Mouse (Mus musculus): ENCODE results near the gene Zc3hc1.

Zc3hc1 gene

DNA sequence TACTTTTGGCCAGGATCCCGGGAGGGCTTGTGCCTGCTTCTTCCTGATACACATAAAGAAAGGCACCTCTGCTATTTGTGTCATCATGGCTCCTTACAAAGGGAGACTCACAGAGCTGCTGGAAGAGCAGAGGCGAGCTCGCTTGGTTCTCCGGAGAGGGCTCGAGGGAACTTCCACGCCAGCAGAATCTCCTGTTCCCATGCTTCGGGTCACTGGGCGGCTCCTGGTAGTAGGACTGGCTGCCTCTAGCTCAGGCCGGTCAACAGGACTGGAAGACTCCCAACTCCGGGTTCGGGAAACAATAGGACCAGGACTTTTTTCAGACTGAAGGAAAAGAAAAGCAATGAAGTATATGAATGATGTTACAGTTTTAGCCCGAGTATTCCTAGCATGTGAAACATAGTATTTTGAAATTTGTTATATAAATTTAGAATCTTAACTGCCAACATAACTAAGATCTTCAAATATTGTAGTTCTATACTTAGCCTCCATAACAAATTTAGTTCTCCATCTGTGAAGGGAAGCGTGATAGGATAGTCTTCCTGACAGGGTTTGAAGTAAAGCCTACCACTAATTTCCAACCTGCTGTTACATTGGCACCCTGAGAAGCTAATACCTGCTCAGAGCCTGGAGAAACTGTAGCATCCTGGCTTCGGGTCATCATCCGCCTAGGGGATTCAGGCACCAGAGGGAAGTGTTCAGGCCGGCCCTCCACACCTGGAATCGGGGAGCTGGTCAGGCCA is 18.0 kb downstream of the Zc3hc1 start:
- in situ Hi-C loops (cut with MseI, MboI), result loop anchor here in 1 of 2 experiments (25.0 kb wide), 1 partner anchor 110 kb away; no protein-coding TSS in a partner anchor

DNA sequence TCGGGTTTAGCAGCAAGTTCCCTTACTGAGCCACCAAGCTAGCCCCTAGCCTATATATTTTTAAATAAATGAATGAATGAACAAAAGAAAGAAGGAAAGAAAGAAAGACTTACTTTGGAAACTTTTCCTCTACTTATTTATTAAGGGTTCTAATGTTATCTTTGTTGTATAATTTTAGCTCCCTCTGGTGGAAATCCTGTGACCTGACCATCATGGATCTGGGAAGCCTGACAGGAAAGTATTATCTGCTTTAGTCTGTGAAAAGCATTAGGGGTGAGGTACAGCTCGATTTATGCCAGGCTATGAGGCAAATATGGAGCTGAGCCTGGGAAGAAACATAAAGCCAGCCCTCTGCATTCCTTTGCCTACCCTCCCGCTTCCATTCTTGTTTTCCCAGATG is 21.5 kb downstream of the Zc3hc1 start:
- in situ Hi-C loops (cut with MseI, MboI), result loop anchor here in 1 of 2 experiments (25.0 kb wide), 1 partner anchor 107 kb away; no protein-coding TSS in a partner anchor

DNA sequence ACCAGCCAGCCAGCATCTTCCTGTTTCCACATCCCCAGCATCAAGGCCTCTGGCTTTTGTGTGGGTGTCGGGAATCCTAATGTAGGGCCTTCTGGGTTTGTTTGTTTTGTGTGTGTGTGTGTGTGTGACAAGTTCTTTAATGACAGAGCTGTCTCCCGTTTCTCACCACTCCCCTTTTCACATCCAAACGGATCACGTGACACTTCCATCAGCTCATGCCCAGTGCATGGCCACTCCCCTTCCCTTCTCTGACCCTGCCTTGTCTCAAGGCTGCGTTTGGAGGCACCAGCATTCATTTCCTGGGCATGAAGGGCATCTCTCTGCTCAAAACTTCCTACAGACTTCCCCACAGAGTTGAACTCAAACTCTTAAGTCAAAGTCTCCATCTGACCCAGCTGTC is 27.0 kb downstream of the Zc3hc1 start:
- in situ Hi-C loops (cut with MseI, MboI), result loop anchor here in 1 of 2 experiments (25.0 kb wide), 1 partner anchor 102 kb away; no protein-coding TSS in a partner anchor

DNA sequence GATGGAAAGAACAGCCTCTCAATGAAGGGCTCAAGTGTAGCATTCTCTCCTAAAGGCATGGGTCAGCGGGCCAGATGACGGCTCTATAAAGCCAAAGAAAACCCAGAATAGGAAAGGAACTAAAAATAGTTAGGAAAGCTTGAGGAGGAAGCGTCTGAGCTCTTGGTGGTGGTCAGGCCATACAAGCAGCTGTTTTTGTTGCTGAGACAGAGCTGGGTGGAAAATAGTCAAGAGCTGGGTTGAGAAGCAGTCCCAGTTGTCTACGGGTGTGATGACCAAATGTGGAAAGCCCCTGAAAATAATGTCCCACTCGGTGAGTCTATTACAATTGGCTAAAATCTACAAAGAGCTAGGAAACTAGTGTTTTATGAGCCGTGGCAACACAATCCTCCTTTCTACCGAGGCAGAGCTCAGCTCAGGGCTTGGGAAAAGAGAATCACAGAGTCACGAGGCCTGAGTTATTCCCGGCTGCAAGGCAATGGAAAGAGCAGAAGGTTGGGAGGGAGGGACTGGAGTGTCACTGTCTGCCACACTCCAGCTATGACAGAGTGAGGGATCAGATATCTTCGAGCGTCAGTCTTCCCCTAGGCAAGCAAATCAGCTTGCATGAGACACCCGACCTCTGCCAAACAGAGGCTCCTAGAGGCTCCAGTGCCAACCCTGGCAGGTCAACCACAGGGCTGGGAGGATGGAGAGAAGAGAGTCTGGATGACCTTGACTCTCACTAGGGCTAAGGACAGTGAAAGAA is 30.9 kb downstream of the Zc3hc1 start:
- in situ Hi-C loops (cut with MseI, MboI), result loop anchor here in 1 of 2 experiments (25.0 kb wide), 1 partner anchor 98 kb away; no protein-coding TSS in a partner anchor

DNA sequence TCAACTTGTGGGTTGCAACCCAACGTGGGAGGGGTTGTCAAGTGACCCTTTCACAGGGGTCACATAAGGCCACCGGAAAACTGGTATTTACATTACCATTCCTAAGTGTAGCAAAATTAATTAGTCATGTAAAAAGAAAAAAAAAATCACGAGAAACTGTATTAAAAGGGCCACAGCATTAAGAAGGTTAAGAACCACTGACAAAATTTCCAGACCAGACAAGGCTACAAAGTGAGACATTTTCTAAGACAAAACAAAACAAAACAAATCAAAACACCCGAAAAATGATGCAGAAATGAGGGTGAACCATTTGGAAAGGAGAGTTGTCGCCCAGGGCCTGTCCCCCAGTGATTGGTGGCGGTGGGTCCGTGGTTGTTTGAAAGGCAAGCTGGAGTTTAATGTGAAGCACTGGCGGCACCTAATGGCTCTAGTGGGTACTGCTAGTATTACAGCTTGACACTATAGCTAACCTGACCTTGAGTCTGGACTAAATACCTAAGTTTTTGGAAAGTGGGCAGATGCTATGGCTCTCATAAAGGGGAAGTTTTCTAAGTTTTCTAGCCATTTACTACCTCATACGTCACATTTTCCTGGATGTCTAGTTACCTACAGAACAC is 33.2 kb downstream of the Zc3hc1 start:
- in situ Hi-C loops (cut with MseI, MboI), result loop anchor here in 1 of 2 experiments (25.0 kb wide), 1 partner anchor 95 kb away; no protein-coding TSS in a partner anchor

DNA sequence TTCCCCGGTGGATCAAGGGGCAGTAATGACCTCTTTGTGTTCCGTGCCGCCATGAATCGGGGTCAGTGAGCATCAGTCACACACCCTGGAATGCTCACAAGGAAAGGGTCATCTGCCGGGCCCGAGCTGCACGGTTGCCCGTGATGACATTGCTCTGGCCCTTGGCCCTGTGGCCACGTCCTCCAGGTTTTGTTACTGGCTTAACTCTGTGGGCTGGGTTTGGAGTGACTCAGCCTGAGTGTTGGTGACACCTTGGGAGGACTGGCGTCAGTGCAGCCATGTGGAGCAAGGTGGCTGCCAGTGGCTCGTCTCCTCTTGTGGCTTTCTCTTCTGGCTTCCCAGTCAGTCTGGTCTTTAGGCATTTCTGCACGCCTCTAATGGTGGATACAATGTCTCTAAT is 34.1 kb downstream of the Zc3hc1 start:
- in situ Hi-C loops (cut with MseI, MboI), result loop anchor here in 1 of 2 experiments (25.0 kb wide), 1 partner anchor 94 kb away; no protein-coding TSS in a partner anchor

DNA sequence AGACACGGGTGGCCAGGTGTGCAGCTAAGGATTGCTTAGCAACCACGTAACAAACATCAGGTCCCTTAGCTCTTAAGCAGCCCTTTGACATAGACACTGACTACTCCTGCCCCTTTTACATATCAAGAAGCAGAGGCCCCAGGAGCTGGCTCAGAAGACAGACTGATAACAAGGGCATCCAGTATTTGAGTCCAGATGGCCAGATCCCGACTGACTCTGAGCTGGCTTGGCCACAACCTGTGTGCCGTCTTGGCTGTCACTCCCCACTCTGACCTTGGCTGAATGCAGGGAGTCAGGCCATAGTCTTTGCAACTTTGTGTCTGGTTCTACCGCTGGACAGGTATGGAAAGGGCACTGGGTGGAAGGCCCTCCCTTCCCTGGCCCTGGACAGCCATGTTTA is 34.7 kb downstream of the Zc3hc1 start:
- in situ Hi-C loops (cut with MseI, MboI), result loop anchor here in 1 of 2 experiments (25.0 kb wide), 1 partner anchor 94 kb away; no protein-coding TSS in a partner anchor

DNA sequence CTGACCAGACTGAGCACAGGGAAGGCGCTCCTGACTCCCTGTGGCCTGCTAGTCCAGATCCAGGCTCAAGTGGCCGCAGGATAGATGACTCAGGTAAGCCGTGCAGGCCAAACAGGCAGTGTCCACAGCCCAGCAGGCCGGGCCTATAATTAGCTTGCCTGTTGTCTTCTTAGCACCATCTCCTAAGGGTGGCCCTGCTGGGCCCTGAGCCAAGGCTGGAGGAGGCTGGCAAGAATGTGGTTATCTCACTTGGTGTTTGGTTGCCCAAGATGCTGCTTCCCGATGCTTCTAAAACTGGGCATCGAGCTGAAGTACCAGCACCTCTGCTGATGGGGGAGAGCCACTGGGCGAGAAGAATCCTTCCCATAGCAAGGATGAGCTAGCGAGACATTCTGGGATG is 35.1 kb downstream of the Zc3hc1 start:
- in situ Hi-C loops (cut with MseI, MboI), result loop anchor here in 1 of 2 experiments (25.0 kb wide), 1 partner anchor 93 kb away; no protein-coding TSS in a partner anchor

DNA sequence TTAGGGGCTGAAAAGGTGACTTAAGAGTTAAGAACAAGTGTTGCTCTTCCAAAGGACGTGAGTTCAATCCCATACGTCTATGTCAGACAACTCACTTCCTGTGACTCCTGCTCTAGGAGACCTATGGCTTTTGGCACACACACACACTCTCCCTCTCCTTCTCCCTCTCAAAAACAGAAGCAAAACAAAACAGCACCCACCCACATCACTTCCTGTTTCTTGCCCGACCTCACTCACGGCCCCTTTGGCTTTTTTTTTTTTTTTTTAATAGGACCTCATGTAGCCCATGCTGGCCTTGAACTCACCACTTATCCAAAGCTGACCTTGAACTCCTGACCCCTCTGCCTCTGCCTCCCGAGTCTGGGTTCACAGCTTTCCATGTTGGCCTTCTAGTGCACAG is 36.1 kb downstream of the Zc3hc1 start:
- in situ Hi-C loops (cut with MseI, MboI), result loop anchor here in 1 of 2 experiments (25.0 kb wide), 1 partner anchor 92 kb away; no protein-coding TSS in a partner anchor

DNA sequence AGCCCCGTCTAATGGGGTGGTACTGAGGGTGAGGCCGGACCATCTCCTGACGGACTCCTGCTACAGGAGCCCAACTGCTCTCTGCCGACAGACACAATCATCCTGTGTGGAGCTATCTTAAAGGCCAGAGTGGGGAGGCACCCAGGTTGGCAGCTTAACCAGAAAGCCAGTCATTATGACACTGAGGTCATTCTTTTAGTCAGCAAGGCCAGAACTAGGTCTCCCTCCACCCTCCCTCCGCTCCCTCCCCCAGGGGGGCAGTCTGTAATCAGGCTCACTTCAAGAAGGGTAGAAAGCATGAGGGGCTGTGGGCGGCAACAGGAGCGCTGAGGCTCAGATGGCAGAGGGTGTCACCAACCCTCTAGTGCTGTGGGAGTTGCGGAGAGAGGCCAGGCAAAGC is 37.2 kb downstream of the Zc3hc1 start:
- in situ Hi-C loops (cut with MseI, MboI), result loop anchor here in 1 of 2 experiments (25.0 kb wide), 1 partner anchor 91 kb away; no protein-coding TSS in a partner anchor

DNA sequence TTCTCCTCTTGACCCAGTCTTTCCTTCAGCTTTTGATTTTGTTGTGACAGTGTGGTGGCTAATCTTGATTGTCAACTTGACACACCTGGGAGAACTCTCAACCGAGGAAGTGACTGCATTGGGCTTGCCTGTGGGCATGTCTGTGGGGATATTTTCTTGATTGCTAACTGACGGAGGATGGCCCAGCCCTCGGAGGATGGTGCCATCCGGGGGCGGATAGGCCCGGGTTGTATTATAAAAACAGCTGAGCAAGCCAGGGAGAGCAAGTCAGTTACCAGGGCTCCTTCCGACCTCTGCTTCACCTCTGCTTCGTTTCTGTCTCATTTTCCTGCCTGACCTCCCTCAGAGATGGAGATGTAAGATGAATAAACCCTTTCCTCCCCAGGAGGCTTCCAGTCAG is 38.1 kb downstream of the Zc3hc1 start:
- in situ Hi-C loops (cut with MseI, MboI), result loop anchor here in 1 of 2 experiments (25.0 kb wide), 1 partner anchor 90 kb away; no protein-coding TSS in a partner anchor

DNA sequence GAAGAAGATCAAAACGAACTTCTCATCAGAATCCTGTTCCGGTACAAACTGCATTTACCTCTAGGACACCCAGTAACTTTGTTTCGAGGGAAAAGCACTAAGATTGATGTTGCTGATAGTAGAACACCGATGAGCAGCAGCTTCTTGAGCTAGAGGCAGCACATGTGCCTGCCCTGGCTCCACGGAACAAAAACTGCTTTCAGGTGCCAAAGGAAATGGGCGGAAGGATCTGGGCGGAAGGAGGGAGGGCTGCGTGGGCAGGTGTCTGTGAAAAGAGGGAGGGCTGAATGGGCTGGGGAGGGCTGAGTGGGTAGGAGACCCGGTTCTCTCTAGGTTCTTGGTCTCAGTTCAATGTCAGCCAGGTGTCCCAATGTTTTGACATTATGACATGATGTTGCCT is 39.5 kb downstream of the Zc3hc1 start:
- in situ Hi-C loops (cut with MseI, MboI), result loop anchor here in 1 of 2 experiments (25.0 kb wide), 1 partner anchor 89 kb away; no protein-coding TSS in a partner anchor

DNA sequence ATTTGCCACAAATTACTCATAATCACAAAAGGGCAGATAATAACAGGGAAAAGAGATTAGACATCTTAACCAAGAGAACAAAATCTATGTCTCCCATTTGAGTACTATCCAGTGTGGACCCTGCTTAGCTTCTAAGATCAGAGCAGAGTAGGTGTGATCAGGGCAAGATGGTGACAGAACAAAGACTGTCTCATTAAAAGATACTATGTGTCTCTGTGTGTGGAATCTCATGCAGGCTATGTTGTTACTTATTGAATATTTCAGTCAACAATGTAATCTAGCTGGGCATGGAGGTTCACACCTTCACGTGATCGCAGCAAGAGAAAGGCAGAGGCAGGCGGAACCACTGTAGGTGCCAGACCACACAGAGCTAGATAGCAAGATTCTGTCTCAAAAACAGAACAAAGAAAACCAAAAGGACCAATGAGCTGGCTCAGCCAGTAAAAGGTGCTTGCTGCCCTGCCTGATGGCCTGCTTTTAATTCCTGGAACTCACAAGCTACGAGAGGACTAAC is 43.5 kb downstream of the Zc3hc1 start:
- in situ Hi-C loops (cut with MseI, MboI), result no loop called here

DNA sequence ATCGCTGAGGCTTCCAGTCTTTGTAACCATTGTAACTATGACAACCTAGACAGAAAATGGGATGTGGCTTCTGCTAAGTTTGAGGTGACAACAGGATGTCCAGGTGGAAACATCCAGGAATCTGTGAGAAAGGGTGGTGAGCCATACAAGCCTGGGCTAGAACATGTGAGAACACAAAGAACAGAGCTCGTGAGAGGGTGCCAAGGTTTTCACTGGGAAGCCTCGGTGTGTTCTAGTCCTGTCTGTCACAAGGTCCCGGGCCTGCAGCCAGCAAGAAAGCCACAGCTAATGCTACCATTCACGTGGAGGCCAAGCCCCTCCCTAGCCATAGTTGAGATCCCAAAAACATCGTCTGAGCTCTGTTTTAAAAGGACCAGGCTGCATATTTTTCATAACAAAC is 44.1 kb downstream of the Zc3hc1 start:
- in situ Hi-C loops (cut with MseI, MboI), result no loop called here

DNA sequence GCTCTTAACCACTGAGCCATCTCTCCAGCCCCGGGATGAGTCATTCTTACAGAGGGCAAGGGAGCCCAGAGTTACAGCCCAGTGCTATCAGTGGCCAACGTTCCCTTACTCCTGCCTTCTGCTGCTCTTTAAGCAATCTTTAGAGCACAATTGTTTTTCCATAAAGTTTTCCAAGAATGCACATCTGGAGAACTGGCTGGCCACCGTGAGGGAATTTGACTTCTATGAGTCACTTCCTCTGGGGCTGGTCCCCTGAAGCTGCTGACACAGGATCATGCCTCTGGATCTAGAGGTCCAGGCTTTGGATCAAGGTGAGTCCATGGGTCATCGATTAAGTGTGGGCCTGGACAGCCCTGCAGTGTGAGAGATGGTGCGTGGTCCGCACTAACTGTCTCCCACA is 46.8 kb downstream of the Zc3hc1 start:
- in situ Hi-C loops (cut with MseI, MboI), result no loop called here

DNA sequence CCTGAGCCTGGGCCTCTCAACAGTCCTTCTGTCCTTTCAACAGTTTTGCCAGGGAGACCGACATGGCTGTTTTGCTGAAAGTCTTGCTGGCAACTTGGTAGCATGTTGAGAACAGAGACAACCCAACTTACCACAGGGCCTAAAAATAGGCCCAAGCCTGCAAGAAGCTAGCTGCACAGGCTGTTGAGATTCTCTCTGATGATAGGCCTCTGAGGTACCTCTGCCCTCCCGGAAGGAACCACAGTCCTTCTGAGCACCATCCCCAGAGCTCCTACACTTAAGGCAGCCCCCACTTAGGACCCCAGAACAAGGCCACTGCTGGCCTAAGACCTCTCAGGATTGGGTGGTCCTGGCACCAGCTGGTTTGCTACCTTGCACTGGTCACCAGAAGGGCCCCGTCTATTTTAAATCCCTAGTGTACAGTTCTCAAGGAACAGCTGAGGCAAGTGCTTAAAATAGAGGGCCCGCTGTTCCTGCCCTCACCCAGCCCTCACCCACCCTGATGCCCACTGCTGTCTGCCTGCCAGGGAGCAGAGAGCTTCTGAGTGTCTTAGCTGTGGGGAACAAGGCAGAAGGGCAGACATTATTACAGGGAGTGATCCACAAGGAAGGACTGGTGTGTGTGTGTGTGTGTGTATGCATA is 50.5 kb downstream of the Zc3hc1 start:
- in situ Hi-C loops (cut with MseI, MboI), result no loop called here

DNA sequence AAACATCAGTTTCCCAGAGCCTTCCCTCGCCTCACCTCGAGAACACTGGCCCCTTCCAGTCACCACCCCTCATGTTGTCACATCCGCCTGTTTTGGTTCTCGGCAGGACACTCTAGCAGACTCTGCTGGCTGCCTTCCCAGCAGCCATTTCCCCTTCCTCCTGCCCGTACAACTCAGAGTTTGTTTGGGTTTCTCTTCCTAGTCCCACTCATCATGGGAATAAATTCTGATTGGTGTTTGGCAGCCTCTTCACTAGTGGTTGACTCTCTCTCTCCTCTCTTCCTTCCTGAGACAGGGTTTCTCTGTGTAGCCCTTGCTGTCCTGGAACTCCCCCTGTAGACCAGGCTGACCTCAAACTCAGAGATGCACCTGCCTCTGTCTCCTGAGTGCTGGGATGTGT is 53.9 kb downstream of the Zc3hc1 start:
- in situ Hi-C loops (cut with MseI, MboI), result no loop called here

DNA sequence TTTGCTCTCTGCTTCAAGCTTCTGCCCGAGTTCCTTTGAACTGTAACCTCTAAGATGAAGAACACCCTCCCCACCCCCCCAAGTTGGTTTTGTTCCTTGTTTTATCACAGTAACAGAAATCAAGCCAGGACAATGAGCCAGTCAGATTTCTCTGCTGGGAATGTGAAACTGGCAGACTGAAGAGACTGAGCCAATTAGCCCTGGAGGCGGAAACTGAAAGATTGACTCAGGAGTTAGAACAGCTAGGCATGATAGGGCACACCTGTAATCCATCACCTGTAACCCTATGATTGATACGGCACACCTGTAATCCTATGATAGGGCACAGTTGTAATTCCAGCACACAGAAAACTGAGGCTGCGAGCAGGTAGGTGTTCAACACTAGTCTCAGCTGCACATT is 58.6 kb downstream of the Zc3hc1 start:
- in situ Hi-C loops (cut with MseI, MboI), result no loop called here

DNA sequence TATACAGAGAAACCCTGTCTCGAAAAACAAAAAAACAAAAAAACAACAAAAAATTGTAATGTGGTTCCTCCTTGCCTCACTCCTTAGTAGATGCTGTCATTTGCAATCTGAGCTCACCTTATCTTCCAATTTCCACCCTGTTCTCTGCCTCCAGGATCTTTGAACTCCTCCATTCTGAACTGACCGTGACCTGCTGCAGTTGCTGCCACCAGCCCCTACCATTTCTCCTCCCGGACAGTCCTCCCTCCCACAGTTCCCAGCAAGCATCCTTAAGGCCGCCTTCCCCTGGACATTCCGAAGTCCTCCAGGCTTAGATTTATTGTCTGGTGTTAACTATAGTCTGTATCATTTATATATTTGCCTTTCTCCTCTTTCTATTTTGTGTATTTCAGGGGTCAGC is 60.1 kb downstream of the Zc3hc1 start:
- in situ Hi-C loops (cut with MseI, MboI), result no loop called here

DNA sequence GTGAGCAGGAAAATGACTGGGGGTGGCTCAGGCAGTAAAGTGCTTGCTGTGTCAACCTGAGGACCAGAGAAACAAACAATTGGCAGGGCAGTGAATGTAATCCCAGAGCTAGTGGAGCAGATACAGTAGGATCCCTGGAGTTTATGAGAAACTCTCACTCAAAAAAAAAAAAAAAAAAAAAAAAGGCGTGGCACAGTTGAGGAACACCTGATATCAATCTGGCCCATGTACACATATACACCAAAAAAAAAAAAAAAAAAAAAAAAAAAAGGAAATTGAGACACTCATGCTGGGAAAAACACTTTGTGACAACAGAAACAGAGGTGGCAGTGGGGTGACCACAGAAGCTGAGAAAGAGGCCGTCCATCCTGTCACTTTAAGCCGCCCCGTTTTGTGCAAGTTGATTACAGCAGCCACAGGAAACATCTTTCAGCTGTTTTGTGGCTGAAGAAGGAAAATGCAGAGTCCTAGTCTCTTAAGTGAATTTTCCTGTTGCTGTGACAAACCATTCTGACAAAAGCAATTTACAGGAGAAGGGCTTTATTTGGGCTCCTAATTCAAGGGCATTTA is 64.8 kb downstream of the Zc3hc1 start:
- in situ Hi-C loops (cut with MseI, MboI), result no loop called here

DNA sequence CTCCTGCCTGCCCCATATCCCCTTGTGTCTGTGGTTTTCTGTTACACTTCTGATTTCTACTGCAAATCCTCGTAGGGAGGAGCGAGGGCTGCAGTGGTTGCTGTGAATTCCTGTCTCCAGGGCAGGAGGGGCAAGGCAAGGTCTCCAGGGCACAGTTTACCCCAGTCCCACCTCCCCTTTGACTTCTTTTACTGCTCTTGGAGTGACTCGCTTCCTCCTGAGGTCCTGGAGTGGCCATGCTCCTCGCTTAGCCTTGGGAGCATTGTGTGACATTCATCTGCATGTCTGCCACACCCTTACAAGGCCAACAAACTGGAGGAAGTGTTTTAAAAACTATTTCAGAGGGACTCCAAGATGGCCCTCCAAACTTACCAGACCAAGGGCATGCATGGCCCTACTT is 69.8 kb downstream of the Zc3hc1 start:
- in situ Hi-C loops (cut with MseI, MboI), result no loop called here
